Mouse (Mus musculus): ENCODE data around the gene Snap29. TPM values are rescaled to one million over a fixed set of nuclear protein-coding genes. Genes with fewer than 3 reads are reported as not detected.

Snap29 gene
- polyA plus RNA-seq (2014; fragmentation: Illumina TruSeq; extraction: RNeasy Lipid Tissue Mini Kit (QIAGEN cat#74804); ENCODE audit: low read depth, low replicate concordance): 96.3 TPM

DNA sequence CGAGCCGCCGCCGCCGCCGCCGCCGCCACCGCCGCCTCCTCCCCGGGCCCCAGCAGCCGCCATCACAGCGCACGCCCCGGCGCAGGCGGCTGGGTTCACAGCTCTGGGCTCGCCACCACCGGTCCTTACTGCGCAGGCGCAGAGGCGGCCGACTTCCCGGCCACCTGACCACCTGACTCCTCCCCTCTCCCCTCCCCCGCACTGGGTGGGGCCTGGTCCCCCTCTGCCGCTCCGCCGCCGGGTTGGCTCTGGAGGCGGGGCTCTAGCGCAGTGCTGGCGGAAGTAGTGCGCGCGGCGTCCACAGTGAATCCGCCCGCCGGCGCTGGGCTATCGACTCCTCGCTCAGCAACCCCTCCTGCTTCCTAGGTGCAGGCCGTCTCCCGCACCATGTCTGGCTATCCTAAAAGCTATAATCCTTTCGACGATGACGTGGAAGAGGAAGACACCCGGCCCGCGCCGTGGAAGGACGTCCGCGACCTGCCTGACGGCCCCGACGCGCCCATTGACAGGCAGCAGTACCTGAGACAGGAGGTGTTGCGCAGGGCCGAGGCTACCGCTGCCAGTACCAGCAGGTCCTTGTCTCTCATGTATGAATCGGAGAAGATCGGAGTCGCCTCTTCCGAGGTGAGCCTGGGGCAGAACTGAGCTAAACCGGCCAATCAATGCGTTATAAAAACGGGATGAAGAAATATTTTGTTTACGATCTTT, at the start of gene Snap29, which contains the start of gene Pi4ka:
TSS of gene Snap29 (plus strand) at position 251 of the 708 bp plus-strand sequence.
TSS of gene Pi4ka (minus strand) at position 579 of the 708 bp plus-strand sequence.

DNA sequence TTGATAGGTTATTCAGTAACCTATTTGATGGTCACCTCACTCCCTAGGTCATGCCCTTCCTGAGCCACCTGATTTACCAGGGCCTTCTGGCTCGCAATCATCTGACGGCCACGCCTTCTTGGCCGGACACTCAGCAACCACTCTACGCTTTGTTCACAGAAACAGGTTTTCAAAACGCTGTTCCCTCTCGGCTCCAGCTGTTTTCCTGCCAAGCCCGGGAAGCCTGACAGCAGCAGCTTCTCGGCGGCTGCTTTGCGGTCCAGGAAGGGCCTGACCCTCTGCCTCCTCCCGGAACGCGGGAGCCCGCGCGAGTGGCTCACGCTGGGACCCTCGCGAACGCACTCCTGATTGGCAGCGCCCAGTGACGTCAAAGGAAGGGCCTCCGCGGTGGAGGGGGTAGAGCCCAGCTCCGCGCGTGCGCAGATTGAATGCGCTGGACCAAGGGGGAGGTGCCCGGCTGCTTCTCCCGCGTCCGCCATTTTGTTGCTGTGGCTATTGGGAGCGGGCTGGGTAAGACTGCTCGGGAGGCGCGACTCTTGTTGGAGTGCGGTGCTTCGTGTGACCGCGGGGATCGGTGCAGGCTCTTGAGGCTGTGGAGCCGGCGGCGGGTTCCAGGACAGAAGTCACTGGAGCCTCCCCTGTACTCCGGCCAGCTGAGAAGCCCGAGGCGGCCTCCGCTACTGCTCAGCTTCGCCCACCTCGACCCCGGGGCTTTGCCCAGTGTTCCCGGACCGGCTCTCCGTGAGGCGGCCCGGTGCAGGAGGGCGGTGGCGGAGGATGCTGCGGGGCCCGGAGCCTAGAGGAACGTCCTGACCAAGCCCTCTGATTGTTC, 46.0 kb downstream of the Snap29 start, which contains the start of gene Crkl:
TSS of gene Crkl (plus strand) at position 447 of the 832 bp plus-strand sequence.

Other genes starting within 250 kb of the Snap29 start
- 394 TPM for gene Ube2l3, start 203.3 kb upstream of the Snap29 start, polyA plus RNA-seq (2014; fragmentation: Illumina TruSeq; extraction: RNeasy Lipid Tissue Mini Kit (QIAGEN cat#74804); ENCODE audit: low read depth, low replicate concordance)
- gene Rimbp3, start 197.4 kb upstream of the Snap29 start, polyA plus RNA-seq (2014; fragmentation: Illumina TruSeq; extraction: RNeasy Lipid Tissue Mini Kit (QIAGEN cat#74804); ENCODE audit: low read depth, low replicate concordance): not detected
- 0.70 TPM for gene Hic2, start 172.4 kb upstream of the Snap29 start, polyA plus RNA-seq (2014; fragmentation: Illumina TruSeq; extraction: RNeasy Lipid Tissue Mini Kit (QIAGEN cat#74804); ENCODE audit: low read depth, low replicate concordance)
- gene Tmem191c, start 129.9 kb upstream of the Snap29 start, polyA plus RNA-seq (2014; fragmentation: Illumina TruSeq; extraction: RNeasy Lipid Tissue Mini Kit (QIAGEN cat#74804); ENCODE audit: low read depth, low replicate concordance): not detected
- not detected for gene Serpind1, start 74.6 kb upstream of the Snap29 start, polyA plus RNA-seq (2014; fragmentation: Illumina TruSeq; extraction: RNeasy Lipid Tissue Mini Kit (QIAGEN cat#74804); ENCODE audit: low read depth, low replicate concordance)
- gene Pi4ka, start 328 bp downstream of the Snap29 start, polyA plus RNA-seq (2014; fragmentation: Illumina TruSeq; extraction: RNeasy Lipid Tissue Mini Kit (QIAGEN cat#74804); ENCODE audit: low read depth, low replicate concordance): 23.0 TPM
- gene Crkl, start 46.0 kb downstream of the Snap29 start, polyA plus RNA-seq (2014; fragmentation: Illumina TruSeq; extraction: RNeasy Lipid Tissue Mini Kit (QIAGEN cat#74804); ENCODE audit: low read depth, low replicate concordance): 34.1 TPM
- gene Aifm3, start 83.6 kb downstream of the Snap29 start, polyA plus RNA-seq (2014; fragmentation: Illumina TruSeq; extraction: RNeasy Lipid Tissue Mini Kit (QIAGEN cat#74804); ENCODE audit: low read depth, low replicate concordance): 1.6 TPM
- gene Lztr1, start 102.7 kb downstream of the Snap29 start, polyA plus RNA-seq (2014; fragmentation: Illumina TruSeq; extraction: RNeasy Lipid Tissue Mini Kit (QIAGEN cat#74804); ENCODE audit: low read depth, low replicate concordance): 21.9 TPM
- 1.7 TPM for gene Thap7, start 125.2 kb downstream of the Snap29 start, polyA plus RNA-seq (2014; fragmentation: Illumina TruSeq; extraction: RNeasy Lipid Tissue Mini Kit (QIAGEN cat#74804); ENCODE audit: low read depth, low replicate concordance)
- not detected for gene Lrrc74b, start 155.3 kb downstream of the Snap29 start, polyA plus RNA-seq (2014; fragmentation: Illumina TruSeq; extraction: RNeasy Lipid Tissue Mini Kit (QIAGEN cat#74804); ENCODE audit: low read depth, low replicate concordance)
- gene P2rx6, start 155.9 kb downstream of the Snap29 start, polyA plus RNA-seq (2014; fragmentation: Illumina TruSeq; extraction: RNeasy Lipid Tissue Mini Kit (QIAGEN cat#74804); ENCODE audit: low read depth, low replicate concordance): 0.23 TPM
- 0.29 TPM for gene Slc7a4, start 177.2 kb downstream of the Snap29 start, polyA plus RNA-seq (2014; fragmentation: Illumina TruSeq; extraction: RNeasy Lipid Tissue Mini Kit (QIAGEN cat#74804); ENCODE audit: low read depth, low replicate concordance)
- gene Smpd4, start 213.4 kb downstream of the Snap29 start, polyA plus RNA-seq (2014; fragmentation: Illumina TruSeq; extraction: RNeasy Lipid Tissue Mini Kit (QIAGEN cat#74804); ENCODE audit: low read depth, low replicate concordance): 16.9 TPM
- not detected for gene Ccdc74a, start 240.5 kb downstream of the Snap29 start, polyA plus RNA-seq (2014; fragmentation: Illumina TruSeq; extraction: RNeasy Lipid Tissue Mini Kit (QIAGEN cat#74804); ENCODE audit: low read depth, low replicate concordance)

Measured in adrenal gland, adult 10 weeks (tissue).